In the genomic region with DNA sequence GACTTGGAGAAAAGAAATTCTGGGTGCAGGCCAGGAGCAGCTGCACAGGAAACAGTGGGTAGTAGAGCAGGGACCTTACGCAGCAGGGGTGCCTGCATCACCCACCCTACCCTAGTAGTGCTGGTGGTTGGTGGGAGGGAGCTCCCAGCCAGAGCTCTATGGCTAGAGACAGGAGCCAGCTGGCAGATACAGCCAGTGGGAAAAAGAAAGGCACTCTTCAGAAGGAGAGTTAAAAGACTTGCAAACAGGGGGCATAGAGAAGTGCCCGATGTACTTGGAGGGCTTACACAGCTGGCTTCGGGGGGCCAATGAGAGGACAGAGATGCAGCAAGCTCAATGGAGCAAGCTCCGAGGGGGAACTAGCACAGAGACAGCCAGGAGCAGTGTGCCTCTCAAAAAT, we compare ENCODE assay signal across 19 mouse cellular contexts. TPM values are rescaled to one million over a fixed set of nuclear protein-coding genes. Genes with fewer than 3 reads are reported as not detected.
A peak's percentile ranks its signal among the peaks of the same experiment; 100 is the strongest.
DNase-seq lines count a peak whose midpoint lies in the region; ATAC-seq lines count a peak whose summit lies in the region.
"Had no signal": no experiment of that assay in that cellular context is flagged by ENCODE, and none has a peak within 500 bp of the region (broad histone marks: within the 10 kb centered on the region; RNA-seq: fewer than 3 reads in every experiment).

No protein-coding gene starts in this region.

- ATAC-seq in hindbrain, embryonic 14.5 days (ENCODE audit: low FRiP score), result peak; percentile 51; the same call in 1 of the 2 replicates
- 0 out of 2 replicates have a peak, but pooled peaks have one; percentile 17 for ATAC-seq in midbrain, embryonic 15.5 days (replicated peaks)
- no peak for ATAC-seq in midbrain, embryonic 13.5 days
- ATAC-seq in megakaryocyte progenitor cell, adult 5-6 weeks (replicated peaks; ENCODE audit: poor library complexity), result peak; percentile 31

- H3K36me3 ChIP-seq in hindbrain, embryonic 14.5 days (replicated peaks; ENCODE audit: control insufficient read depth, insufficient read depth), result no peaks in the 10 kb centered on the region
- H3K36me3 ChIP-seq in hindbrain, embryonic 10.5 days, result no peaks in the 10 kb centered on the region
- no peaks in the 10 kb centered on the region for H3K36me3 ChIP-seq in midbrain, embryonic 15.5 days (replicated peaks)
- no peaks in the 10 kb centered on the region for H3K36me3 ChIP-seq in midbrain, embryonic 13.5 days
- H3K36me3 ChIP-seq: heart, embryonic 12.5 days; liver, embryonic 15.5 days; stomach, embryonic 15.5 days had no signal

- no peaks in the 10 kb centered on the region for H3K9me3 ChIP-seq in hindbrain, embryonic 14.5 days (ENCODE audit: control insufficient read depth, low read length)
- H3K9me3 ChIP-seq in hindbrain, embryonic 10.5 days, result no peaks in the 10 kb centered on the region
- H3K9me3 ChIP-seq in midbrain, embryonic 15.5 days, result no peaks in the 10 kb centered on the region
- H3K9me3 ChIP-seq in midbrain, embryonic 13.5 days, result no peaks in the 10 kb centered on the region
- H3K9me3 ChIP-seq: heart, embryonic 12.5 days; liver, embryonic 15.5 days; stomach, embryonic 15.5 days had no signal

- H3K27ac ChIP-seq in hindbrain, embryonic 14.5 days, result no peak overlapping the region
- no peak overlapping the region for H3K27ac ChIP-seq in hindbrain, embryonic 10.5 days
- no peak overlapping the region for H3K27ac ChIP-seq in midbrain, embryonic 15.5 days
- H3K27ac ChIP-seq in midbrain, embryonic 13.5 days, result no peak overlapping the region
- H3K27ac ChIP-seq: liver, embryonic 15.5 days; stomach, embryonic 15.5 days had no signal

- H3K4me2 ChIP-seq in hindbrain, embryonic 14.5 days (replicated peaks), result no peak overlapping the region
- no peak overlapping the region for H3K4me2 ChIP-seq in midbrain, embryonic 15.5 days
- H3K4me2 ChIP-seq in midbrain, embryonic 13.5 days (replicated peaks), result no peak overlapping the region
- H3K4me2 ChIP-seq: heart, embryonic 12.5 days; liver, embryonic 15.5 days; stomach, embryonic 15.5 days had no signal

- H3K4me1 ChIP-seq in hindbrain, embryonic 14.5 days (replicated peaks; ENCODE audit: control insufficient read depth, insufficient read depth, low read length), result no peaks in the 10 kb centered on the region
- H3K4me1 ChIP-seq in hindbrain, embryonic 10.5 days (replicated peaks), result no peaks in the 10 kb centered on the region
- no peaks in the 10 kb centered on the region for H3K4me1 ChIP-seq in midbrain, embryonic 15.5 days
- no peaks in the 10 kb centered on the region for H3K4me1 ChIP-seq in midbrain, embryonic 13.5 days (replicated peaks)
- H3K4me1 ChIP-seq: liver, embryonic 15.5 days; stomach, embryonic 15.5 days had no signal

- no peaks in the 10 kb centered on the region for H3K27me3 ChIP-seq in hindbrain, embryonic 14.5 days (ENCODE audit: control insufficient read depth, insufficient read depth, low read length)
- H3K27me3 ChIP-seq in hindbrain, embryonic 10.5 days (ENCODE audit: insufficient read depth, poor library complexity, severe bottlenecking), result no peaks in the 10 kb centered on the region
- H3K27me3 ChIP-seq in midbrain, embryonic 15.5 days (replicated peaks), result no peaks in the 10 kb centered on the region
- H3K27me3 ChIP-seq in midbrain, embryonic 13.5 days, result no peaks in the 10 kb centered on the region
- H3K27me3 ChIP-seq: heart, embryonic 12.5 days; liver, embryonic 15.5 days; stomach, embryonic 15.5 days had no signal

- H3K4me3 ChIP-seq in hindbrain, embryonic 14.5 days (replicated peaks; ENCODE audit: low read length), result no peak overlapping the region
- H3K4me3 ChIP-seq in hindbrain, embryonic 10.5 days, result no peak overlapping the region
- H3K4me3 ChIP-seq in midbrain, embryonic 15.5 days, result no peak overlapping the region
- H3K4me3 ChIP-seq in midbrain, embryonic 13.5 days (replicated peaks), result no peak overlapping the region
- H3K4me3 ChIP-seq: heart, embryonic 12.5 days; liver, embryonic 15.5 days; stomach, embryonic 15.5 days had no signal

- WGBS in hindbrain, embryonic 14.5 days, result 60% methylated on average over 4 of the region's 4 CpGs
- 62% methylated on average over 4 of the region's 4 CpGs for WGBS in hindbrain, embryonic 10.5 days
- WGBS in midbrain, embryonic 15.5 days, result 44% methylated on average over 4 of the region's 4 CpGs
- 62% methylated on average over 4 of the region's 4 CpGs for WGBS in midbrain, embryonic 13.5 days

- H3K9ac ChIP-seq in hindbrain, embryonic 14.5 days, result no peak overlapping the region
- H3K9ac ChIP-seq in midbrain, embryonic 15.5 days, result no peak overlapping the region
- no peak overlapping the region for H3K9ac ChIP-seq in midbrain, embryonic 13.5 days (replicated peaks)
- H3K9ac ChIP-seq: heart, embryonic 12.5 days; liver, embryonic 15.5 days; stomach, embryonic 15.5 days had no signal

- DNase-seq in hindbrain, embryonic 14.5 days (ENCODE audit: low spot score), result no peak
- DNase-seq in hindbrain, embryonic 10.5 days (ENCODE audit: low spot score), result no peak
- peak; percentile 35 for DNase-seq in thymus, postnatal 25 days
- DNase-seq in spleen, postnatal 10 days (ENCODE audit: low spot score in 2 of 2), result no peak
- DNase-seq: cerebellum, adult 18-20 months; gastrocnemius, postnatal 36 days; heart, postnatal 36 days; kidney, adult 18-20 months; kidney, postnatal 25 days; layer of hippocampus, postnatal 36 days; lung, postnatal 36 days had no signal

RNA-seq across cellular contexts. Expression of a gene that starts 12.4 kb away (rescaled TPM):
- 0.24 TPM in 1 of 2 replicates, not detected in the other for polyA plus RNA-seq in hindbrain, embryonic 14.5 days (2014; fragmentation: Nextera tagmentation; extraction: Ambion mirVana)
- polyA plus RNA-seq in hindbrain, embryonic 10.5 days (2016; fragmentation: Nextera tagmentation; extraction: Ambion mirVana), result not detected in 2 replicates
- polyA plus RNA-seq in midbrain, embryonic 15.5 days (2015; fragmentation: Nextera tagmentation; extraction: Ambion mirVana), result 0.19 TPM in 1 of 2 replicates, not detected in the other
- polyA plus RNA-seq in midbrain, embryonic 13.5 days (2015; fragmentation: Nextera tagmentation; extraction: Ambion mirVana), result not detected in 2 replicates
- total RNA-seq in megakaryocyte progenitor cell, adult 5-6 weeks (2015), result not detected in 2 replicates
- total RNA-seq in megakaryocyte progenitor cell, adult 5-6 weeks (2017), result not detected in 2 replicates
- total RNA-seq: ES-E14; gastrocnemius, postnatal 36 days; heart, postnatal 36 days had no signal
- polyA plus RNA-seq: heart, embryonic 12.5 days; limb, embryonic 11.5 days had no signal

RNA-seq across cellular contexts. Expression of a gene that starts 53.8 kb away (rescaled TPM):
- polyA plus RNA-seq in hindbrain, embryonic 14.5 days (2014; fragmentation: Nextera tagmentation; extraction: Ambion mirVana), result 12.2 and 15.1 TPM in 2 replicates
- polyA plus RNA-seq in hindbrain, embryonic 10.5 days (2016; fragmentation: Nextera tagmentation; extraction: Ambion mirVana), result 25.5 and 28.9 TPM in 2 replicates
- polyA plus RNA-seq in midbrain, embryonic 15.5 days (2015; fragmentation: Nextera tagmentation; extraction: Ambion mirVana), result 19.8 and 20.8 TPM in 2 replicates
- polyA plus RNA-seq in midbrain, embryonic 13.5 days (2015; fragmentation: Nextera tagmentation; extraction: Ambion mirVana), result 26.0 and 27.2 TPM in 2 replicates
- 40.9 and 46.5 TPM in 2 replicates for total RNA-seq in megakaryocyte progenitor cell, adult 5-6 weeks (2015)
- total RNA-seq in megakaryocyte progenitor cell, adult 5-6 weeks (2017), result 39.6 and 43.9 TPM in 2 replicates
